ENCODE assay signal across 9 mouse cellular contexts in genomic region chr15:64446411-64447072, GRCm38 (mm10).
A peak's percentile ranks its signal among the peaks of the same experiment; 100 is the strongest.
DNase-seq lines count a peak whose midpoint lies in the region.
"Had no signal": no experiment of that assay in that cellular context is flagged by ENCODE, and none has a peak within 500 bp of the region (broad histone marks: within the 10 kb centered on the region; RNA-seq: fewer than 3 reads in every experiment).

No protein-coding gene starts in this region.

- intact Hi-C loops in gastrocnemius, postnatal 14 days (cut with DNase I; ENCODE audit: low total_unique reads) = no loop called here
- intact Hi-C loops in left cerebral cortex, postnatal 25 days (cut with DNase I) = no loop called here

- peak; percentile 18 for DNase-seq in gastrocnemius, postnatal 14 days
- no peak for DNase-seq in gastrocnemius, adult 8-10 months (ENCODE audit: low spot score in 2 of 2)
- DNase-seq in spleen, postnatal 36 days (ENCODE audit: low spot score in 2 of 2) = peak; percentile 4 to 6
- no peak for DNase-seq in spleen, postnatal 4 days (ENCODE audit: low spot score in 2 of 2)
- peak; percentile 30 to 74 for DNase-seq in left cerebral cortex, postnatal 25 days (ENCODE audit: low spot score in 2 of 2)
- DNase-seq in thymus, postnatal 0 days (ENCODE audit: low spot score) = no peak
- DNase-seq in thymus, postnatal 10 days (ENCODE audit: low spot score in 2 of 2) = no peak
- DNase-seq in adrenal gland, adult 18-20 months (ENCODE audit: low spot score in 2 of 2) = no peak
- DNase-seq: cerebellum, adult 9-11 months had no signal

Comparison
In these comparisons a context has a peak if more than half of its experiments do, and no peak if none do; other contexts are left out.
1. DNase-seq: peak in gastrocnemius, postnatal 14 days (single experiment), spleen, postnatal 36 days (2 of 2) and left cerebral cortex, postnatal 25 days (2 of 2); none in gastrocnemius, adult 8-10 months (0 of 2), spleen, postnatal 4 days (0 of 2), thymus, postnatal 0 days (single experiment), thymus, postnatal 10 days (0 of 2) and adrenal gland, adult 18-20 months (0 of 2).